Mouse (Mus musculus): ENCODE measurements at regions not wholly inside any gene's neighbourhood (a gene's known extent, or its start where the extent isn't known, plus 50 kb on each side); places are given as distances from the start of the nearest gene placed in this dataset.

DNA sequence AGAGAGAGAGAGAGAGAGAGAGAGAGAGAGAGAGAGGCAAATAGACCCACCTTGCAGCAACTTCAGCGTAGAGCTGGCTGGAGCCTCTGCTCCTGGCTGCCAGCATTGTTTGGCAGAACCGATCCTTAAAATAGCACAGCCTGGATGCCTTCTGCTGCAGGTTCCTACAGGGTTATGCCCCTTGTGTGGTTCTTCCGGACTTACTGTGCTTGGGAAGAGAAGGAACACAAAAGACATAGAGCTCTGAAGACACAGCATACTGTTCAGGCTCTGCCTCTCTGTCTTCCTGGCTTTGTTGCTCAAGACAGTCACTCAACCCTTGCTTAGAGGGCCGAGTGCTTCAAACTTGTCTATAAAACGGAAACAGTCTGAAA is 86.2 kb upstream of the Slc25a26 start:
- H3K27ac ChIP-seq (ENCODE audit: low read depth), result no peak overlapping the region
- no peak for TF ChIP-seq CTCF (IDR thresholded peaks at IDR 0.05; ENCODE audit: low read depth)
- H3K27me3 ChIP-seq (ENCODE audit: insufficient read depth, low read length), result no peaks in the 10 kb centered on the region
- H3K9me3 ChIP-seq (ENCODE audit: low read depth, low read length), result no peaks in the 10 kb centered on the region
- WGBS, result 58% methylated on average over 5 of the region's 5 CpGs
- DNase-seq (no peak), ATAC-seq (ENCODE audit: insufficient read depth) (no peak)
- no peaks in the 10 kb centered on the region for H3K36me3 ChIP-seq (ENCODE audit: insufficient read depth)
- no peak overlapping the region for H3K9ac ChIP-seq
- no peaks in the 10 kb centered on the region for H3K4me1 ChIP-seq (ENCODE audit: insufficient read depth)
- no peak overlapping the region for H3K4me3 ChIP-seq (ENCODE audit: low read depth, low read length)
- no peak overlapping the region for H3K4me2 ChIP-seq

GRCm38 (mm10) chr6:94413297-94413986 is 86.7 kb upstream of the Slc25a26 start:
- Histone ChIP-seq H3K4me3 (ENCODE audit: low read depth, low read length) (no peak overlapping the region), H3K36me3 (ENCODE audit: insufficient read depth) (no peaks in the 10 kb centered on the region), H3K9ac (no peak overlapping the region), H3K27me3 (ENCODE audit: insufficient read depth, low read length) (no peaks in the 10 kb centered on the region), H3K9me3 (ENCODE audit: low read depth, low read length) (no peaks in the 10 kb centered on the region), H3K4me2 (no peak overlapping the region), H3K27ac (ENCODE audit: low read depth) (no peak overlapping the region), H3K4me1 (ENCODE audit: insufficient read depth) (no peaks in the 10 kb centered on the region)
- ATAC-seq (ENCODE audit: insufficient read depth), result peak; percentile 49; the same call in 1 of the 2 replicates
- 56% methylated on average over 10 of the region's 10 CpGs for WGBS
- DNase-seq, result peak; percentile 58
- no peak for TF ChIP-seq CTCF (IDR thresholded peaks at IDR 0.05; ENCODE audit: low read depth)

- H3K27me3 ChIP-seq (ENCODE audit: insufficient read depth, low read length), result no peaks in the 10 kb centered on the region
- H3K4me3 ChIP-seq (ENCODE audit: low read depth, low read length), result no peak overlapping the region
- no peak overlapping the region for H3K4me2 ChIP-seq
- ATAC-seq (ENCODE audit: insufficient read depth) (no peak), DNase-seq (no peak)
- no peaks in the 10 kb centered on the region for H3K4me1 ChIP-seq (ENCODE audit: insufficient read depth)
- no peak for TF ChIP-seq CTCF (IDR thresholded peaks at IDR 0.05; ENCODE audit: low read depth)
- no peak overlapping the region for H3K27ac ChIP-seq (ENCODE audit: low read depth)
- no peaks in the 10 kb centered on the region for H3K36me3 ChIP-seq (ENCODE audit: insufficient read depth)
- no peak overlapping the region for H3K9ac ChIP-seq
- 81% methylated on average over 7 of the region's 7 CpGs for WGBS
- no peaks in the 10 kb centered on the region for H3K9me3 ChIP-seq (ENCODE audit: low read depth, low read length)
Measured at GRCm38 (mm10) chr6:94412341-94412740, 87.8 kb upstream of the Slc25a26 start.

DNA sequence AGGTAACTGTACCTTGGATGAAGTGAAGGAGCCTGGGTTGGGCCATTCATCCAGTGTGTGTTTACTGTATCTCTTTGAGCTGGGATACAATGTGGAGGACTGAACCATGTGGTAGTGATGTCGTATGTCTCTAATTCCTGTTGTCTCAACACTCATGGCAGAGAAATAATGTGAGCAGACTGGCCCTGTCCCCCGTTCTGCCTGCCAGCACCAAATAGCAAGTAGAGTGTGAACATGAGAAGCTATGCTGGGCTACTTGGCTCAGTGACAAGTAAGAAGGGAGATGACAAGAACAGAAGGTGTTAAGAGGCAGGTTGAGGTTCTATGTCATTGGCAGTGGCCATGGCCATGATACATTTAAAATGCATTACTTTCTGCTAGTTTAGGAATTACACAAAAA is 89.7 kb upstream of the Slc25a26 start:
- WGBS, result 50% methylated on average over 2 of the region's 2 CpGs
- H3K27ac ChIP-seq (ENCODE audit: low read depth), result no peak overlapping the region
- ATAC-seq (ENCODE audit: insufficient read depth) (no peak), DNase-seq (no peak)
- no peaks in the 10 kb centered on the region for H3K9me3 ChIP-seq (ENCODE audit: low read depth, low read length)
- no peak overlapping the region for H3K4me3 ChIP-seq (ENCODE audit: low read depth, low read length)
- no peaks in the 10 kb centered on the region for H3K36me3 ChIP-seq (ENCODE audit: insufficient read depth)
- TF ChIP-seq CTCF (IDR thresholded peaks at IDR 0.05; ENCODE audit: low read depth), result no peak
- H3K4me2 ChIP-seq, result no peak overlapping the region
- H3K27me3 ChIP-seq (ENCODE audit: insufficient read depth, low read length), result no peaks in the 10 kb centered on the region
- no peaks in the 10 kb centered on the region for H3K4me1 ChIP-seq (ENCODE audit: insufficient read depth)
- H3K9ac ChIP-seq, result no peak overlapping the region

DNA sequence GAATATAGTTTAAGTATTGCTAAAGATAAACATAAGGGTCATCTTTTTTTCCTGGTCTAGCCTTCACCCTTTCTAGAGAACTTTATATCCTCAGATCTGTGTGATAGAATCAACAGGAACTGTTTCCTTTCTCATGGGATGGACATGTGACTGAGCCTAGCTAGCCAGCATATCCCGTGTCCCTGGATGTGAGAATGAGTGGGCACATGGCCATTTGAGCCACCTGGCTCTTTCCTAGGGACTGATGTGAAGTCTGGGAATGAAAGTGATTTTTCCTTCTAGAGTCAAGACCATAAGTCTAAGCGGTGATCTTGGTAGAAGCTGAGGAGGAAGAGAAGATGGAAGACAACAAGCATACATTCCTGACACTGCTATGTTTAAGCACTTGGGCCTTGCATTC is 91.1 kb upstream of the Slc25a26 start:
- ATAC-seq (ENCODE audit: insufficient read depth) (no peak), DNase-seq (no peak)
- no peak for TF ChIP-seq CTCF (IDR thresholded peaks at IDR 0.05; ENCODE audit: low read depth)
- Histone ChIP-seq H3K9me3 (ENCODE audit: low read depth, low read length) (no peaks in the 10 kb centered on the region), H3K4me2 (no peak overlapping the region), H3K27me3 (ENCODE audit: insufficient read depth, low read length) (no peaks in the 10 kb centered on the region), H3K36me3 (ENCODE audit: insufficient read depth) (no peaks in the 10 kb centered on the region), H3K27ac (ENCODE audit: low read depth) (no peak overlapping the region), H3K9ac (no peak overlapping the region), H3K4me1 (ENCODE audit: insufficient read depth) (no peaks in the 10 kb centered on the region), H3K4me3 (ENCODE audit: low read depth, low read length) (no peak overlapping the region)
- WGBS, result 81% methylated on average over 2 of the region's 2 CpGs

GRCm38 (mm10) chr6:94407751-94408150 is 92.4 kb upstream of the Slc25a26 start:
- Histone ChIP-seq H3K4me1 (ENCODE audit: insufficient read depth) (no peaks in the 10 kb centered on the region), H3K9me3 (ENCODE audit: low read depth, low read length) (no peaks in the 10 kb centered on the region), H3K27me3 (ENCODE audit: insufficient read depth, low read length) (no peaks in the 10 kb centered on the region), H3K27ac (ENCODE audit: low read depth) (no peak overlapping the region), H3K4me2 (no peak overlapping the region), H3K36me3 (ENCODE audit: insufficient read depth) (no peaks in the 10 kb centered on the region), H3K9ac (no peak overlapping the region), H3K4me3 (ENCODE audit: low read depth, low read length) (no peak overlapping the region)
- DNase-seq, result no peak
- no peak for ATAC-seq (ENCODE audit: insufficient read depth)
- 64% methylated on average over 4 of the region's 4 CpGs for WGBS
- TF ChIP-seq CTCF (IDR thresholded peaks at IDR 0.05; ENCODE audit: low read depth), result no peak

DNA sequence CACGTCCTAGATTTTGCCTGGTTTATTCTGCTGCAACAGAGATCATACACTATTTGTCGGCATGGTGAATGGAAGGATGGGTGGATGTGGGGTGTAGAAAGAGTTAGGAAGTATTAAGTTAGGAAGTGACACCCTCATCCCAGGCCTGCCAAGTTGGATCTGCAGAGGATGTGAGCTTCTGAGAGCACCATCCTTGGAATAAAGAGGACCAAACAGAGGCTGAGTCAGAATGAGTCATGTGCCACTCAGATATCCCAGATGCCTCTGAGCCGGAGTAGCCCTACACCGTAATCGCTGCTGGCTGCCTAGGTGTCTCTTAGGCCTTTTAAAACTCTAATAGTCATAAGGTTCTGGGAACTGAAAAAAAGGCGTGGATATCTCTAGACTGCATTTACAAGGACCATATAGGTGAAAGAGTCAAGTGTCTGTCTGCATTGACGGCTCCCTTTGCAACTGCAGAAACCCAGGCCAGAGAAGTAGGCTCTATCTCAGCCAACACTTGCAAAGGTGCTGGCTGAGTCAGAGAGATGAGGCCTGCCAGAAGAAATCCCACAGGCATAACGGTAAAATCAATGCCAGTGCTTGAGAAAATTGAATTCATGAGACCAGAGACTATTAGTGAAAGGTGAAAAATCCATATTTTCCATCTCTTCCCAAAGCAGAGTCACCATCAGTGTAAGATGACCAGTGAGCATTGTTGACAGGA is 94.6 kb upstream of the Slc25a26 start:
- WGBS, result 76% methylated on average over 8 of the region's 8 CpGs
- Histone ChIP-seq H3K9me3 (ENCODE audit: low read depth, low read length) (no peaks in the 10 kb centered on the region), H3K36me3 (ENCODE audit: insufficient read depth) (no peaks in the 10 kb centered on the region), H3K27ac (ENCODE audit: low read depth) (no peak overlapping the region), H3K9ac (no peak overlapping the region), H3K4me3 (ENCODE audit: low read depth, low read length) (no peak overlapping the region), H3K4me2 (no peak overlapping the region), H3K4me1 (ENCODE audit: insufficient read depth) (0 out of 2 replicates have a peak, but pooled peaks cover 4% of the 10 kb centered on the region), H3K27me3 (ENCODE audit: insufficient read depth, low read length) (no peaks in the 10 kb centered on the region)
- DNase-seq, result no peak
- no peak for ATAC-seq (ENCODE audit: insufficient read depth)
- TF ChIP-seq CTCF (IDR thresholded peaks at IDR 0.05; ENCODE audit: low read depth), result no peak
